Mouse (Mus musculus): ENCODE measurements at regions not wholly inside any gene's neighbourhood (a gene's known extent, or its start where the extent isn't known, plus 50 kb on each side); places are given as distances from the start of the nearest gene placed in this dataset.

GRCm38 (mm10) chr2:117432923-117433322 lies 90.1 kb upstream of the Rasgrp1 start:
- Histone ChIP-seq H3K4me2 (replicated peaks) (no peak overlapping the region), H3K36me3 (no peaks in the 10 kb centered on the region), H3K4me1 (no peaks in the 10 kb centered on the region), H3K27ac (no peak overlapping the region), H3K4me3 (no peak overlapping the region), H3K9ac (no peak overlapping the region), H3K9me3 (no peaks in the 10 kb centered on the region), H3K27me3 (no peaks in the 10 kb centered on the region; the same call in 1 of the 2 replicates)
- 78% methylated on average over 2 of the region's 2 CpGs for WGBS
- no peak for ATAC-seq (ENCODE audit: insufficient number of reproducible peaks, insufficient read depth, low FRiP score, low TSS enrichment)

- Histone ChIP-seq H3K4me2 (replicated peaks) (no peak overlapping the region), H3K27ac (no peak overlapping the region), H3K36me3 (no peaks in the 10 kb centered on the region), H3K4me1 (no peaks in the 10 kb centered on the region), H3K9ac (no peak overlapping the region), H3K27me3 (no peaks in the 10 kb centered on the region; the same call in 1 of the 2 replicates), H3K4me3 (no peak overlapping the region), H3K9me3 (no peaks in the 10 kb centered on the region)
- no peak for ATAC-seq (ENCODE audit: insufficient number of reproducible peaks, insufficient read depth, low FRiP score, low TSS enrichment)
- WGBS = 85% methylated on average over 2 of the region's 2 CpGs
These were observed 90.7 kb upstream of the Rasgrp1 start for GRCm38 (mm10) chr2:117433482-117433881.

GRCm38 (mm10) chr2:117438079-117438478 lies 95.3 kb upstream of the Rasgrp1 start:
- 82% methylated on average over 12 of the region's 12 CpGs for WGBS
- ATAC-seq (ENCODE audit: insufficient number of reproducible peaks, insufficient read depth, low FRiP score, low TSS enrichment) = no peak
- H3K27ac ChIP-seq = no peak overlapping the region
- no peaks in the 10 kb centered on the region for H3K4me1 ChIP-seq
- no peaks in the 10 kb centered on the region for H3K36me3 ChIP-seq
- H3K4me3 ChIP-seq = no peak overlapping the region
- no peaks in the 10 kb centered on the region for H3K9me3 ChIP-seq
- no peak overlapping the region for H3K9ac ChIP-seq
- no peaks in the 10 kb centered on the region for H3K27me3 ChIP-seq
- H3K4me2 ChIP-seq (replicated peaks) = no peak overlapping the region

- Histone ChIP-seq H3K9me3 (no peaks in the 10 kb centered on the region), H3K27ac (no peak overlapping the region), H3K4me3 (no peak overlapping the region), H3K4me2 (replicated peaks) (no peak overlapping the region), H3K36me3 (no peaks in the 10 kb centered on the region), H3K27me3 (no peaks in the 10 kb centered on the region), H3K9ac (no peak overlapping the region), H3K4me1 (no peaks in the 10 kb centered on the region)
- WGBS = 68% methylated on average over 8 of the region's 8 CpGs
- ATAC-seq (ENCODE audit: insufficient number of reproducible peaks, insufficient read depth, low FRiP score, low TSS enrichment) = no peak
These were observed 96.0 kb upstream of the Rasgrp1 start for GRCm38 (mm10) chr2:117438586-117439371.

- Histone ChIP-seq H3K9me3 (no peaks in the 10 kb centered on the region), H3K4me1 (no peaks in the 10 kb centered on the region), H3K4me2 (replicated peaks) (no peak overlapping the region), H3K36me3 (no peaks in the 10 kb centered on the region), H3K9ac (no peak overlapping the region), H3K27me3 (no peaks in the 10 kb centered on the region), H3K27ac (no peak overlapping the region), H3K4me3 (no peak overlapping the region)
- WGBS = 51% methylated on average over 12 of the region's 12 CpGs
- ATAC-seq (ENCODE audit: insufficient number of reproducible peaks, insufficient read depth, low FRiP score, low TSS enrichment) = peak; percentile 79; the same call in 1 of the 2 replicates
These were observed 96.8 kb upstream of the Rasgrp1 start for GRCm38 (mm10) chr2:117439372-117440183.

GRCm38 (mm10) chr2:117440801-117441281 lies 98.0 kb upstream of the Rasgrp1 start:
- no peaks in the 10 kb centered on the region for H3K9me3 ChIP-seq
- no peaks in the 10 kb centered on the region for H3K27me3 ChIP-seq
- H3K27ac ChIP-seq = no peak overlapping the region
- H3K9ac ChIP-seq = no peak overlapping the region
- no peaks in the 10 kb centered on the region for H3K36me3 ChIP-seq
- no peak overlapping the region for H3K4me2 ChIP-seq (replicated peaks)
- 84% methylated on average over 7 of the region's 7 CpGs for WGBS
- no peak for ATAC-seq (ENCODE audit: insufficient number of reproducible peaks, insufficient read depth, low FRiP score, low TSS enrichment)
- no peaks in the 10 kb centered on the region for H3K4me1 ChIP-seq
- no peak overlapping the region for H3K4me3 ChIP-seq

GRCm38 (mm10) chr2:117442862-117443261 lies 100.1 kb upstream of the Rasgrp1 start:
- Histone ChIP-seq H3K36me3 (no peaks in the 10 kb centered on the region), H3K27me3 (no peaks in the 10 kb centered on the region), H3K4me2 (replicated peaks) (no peak overlapping the region), H3K27ac (no peak overlapping the region), H3K9me3 (no peaks in the 10 kb centered on the region), H3K9ac (no peak overlapping the region), H3K4me3 (no peak overlapping the region), H3K4me1 (no peaks in the 10 kb centered on the region)
- 79% methylated on average over 4 of the region's 4 CpGs for WGBS
- ATAC-seq (ENCODE audit: insufficient number of reproducible peaks, insufficient read depth, low FRiP score, low TSS enrichment) = no peak

- Histone ChIP-seq H3K4me1 (no peaks in the 10 kb centered on the region), H3K9me3 (no peaks in the 10 kb centered on the region), H3K27ac (no peak overlapping the region), H3K27me3 (no peaks in the 10 kb centered on the region), H3K36me3 (no peaks in the 10 kb centered on the region), H3K4me2 (replicated peaks) (no peak overlapping the region), H3K9ac (no peak overlapping the region), H3K4me3 (no peak overlapping the region)
- no peak for ATAC-seq (ENCODE audit: insufficient number of reproducible peaks, insufficient read depth, low FRiP score, low TSS enrichment)
- 31% methylated on average over 5 of the region's 5 CpGs for WGBS
These were observed 101.9 kb upstream of the Rasgrp1 start for GRCm38 (mm10) chr2:117444671-117445070.

- H3K27me3 ChIP-seq = no peaks in the 10 kb centered on the region
- 84% methylated on average over 4 of the region's 4 CpGs for WGBS
- no peaks in the 10 kb centered on the region for H3K36me3 ChIP-seq
- H3K9ac ChIP-seq = no peak overlapping the region
- H3K27ac ChIP-seq = no peak overlapping the region
- H3K4me2 ChIP-seq (replicated peaks) = no peak overlapping the region
- no peak for ATAC-seq (ENCODE audit: insufficient number of reproducible peaks, insufficient read depth, low FRiP score, low TSS enrichment)
- H3K9me3 ChIP-seq = no peaks in the 10 kb centered on the region
- H3K4me1 ChIP-seq = no peaks in the 10 kb centered on the region
- H3K4me3 ChIP-seq = no peak overlapping the region
These were observed 104.1 kb upstream of the Rasgrp1 start for GRCm38 (mm10) chr2:117446876-117447275.

GRCm38 (mm10) chr2:117450172-117450865 lies 107.5 kb upstream of the Rasgrp1 start:
- Histone ChIP-seq H3K27ac (no peak overlapping the region), H3K9ac (no peak overlapping the region), H3K9me3 (no peaks in the 10 kb centered on the region), H3K4me2 (replicated peaks) (no peak overlapping the region), H3K4me1 (no peaks in the 10 kb centered on the region), H3K4me3 (no peak overlapping the region), H3K36me3 (no peaks in the 10 kb centered on the region), H3K27me3 (no peaks in the 10 kb centered on the region)
- 50% methylated on average over 7 of the region's 7 CpGs for WGBS
- ATAC-seq (ENCODE audit: insufficient number of reproducible peaks, insufficient read depth, low FRiP score, low TSS enrichment) = no peak

- H3K4me1 ChIP-seq = no peaks in the 10 kb centered on the region
- no peak overlapping the region for H3K4me2 ChIP-seq (replicated peaks)
- 53% methylated on average over 5 of the region's 5 CpGs for WGBS
- no peak overlapping the region for H3K27ac ChIP-seq
- no peaks in the 10 kb centered on the region for H3K27me3 ChIP-seq
- ATAC-seq (ENCODE audit: insufficient number of reproducible peaks, insufficient read depth, low FRiP score, low TSS enrichment) = no peak
- H3K9me3 ChIP-seq = no peaks in the 10 kb centered on the region
- H3K4me3 ChIP-seq = no peak overlapping the region
- H3K36me3 ChIP-seq = no peaks in the 10 kb centered on the region
- no peak overlapping the region for H3K9ac ChIP-seq
These were observed 109.0 kb upstream of the Rasgrp1 start for GRCm38 (mm10) chr2:117451818-117452217.

Data from embryonic facial prominence, embryonic 12.5 days (tissue).